Mouse (Mus musculus): ENCODE results near the gene Ap4b1. TPM values are rescaled to one million over a fixed set of nuclear protein-coding genes. Genes with fewer than 3 reads are reported as not detected.
A peak's percentile ranks its signal among the peaks of the same experiment; 100 is the strongest.
"Not testable (repeated sequence)": the region's sequence is repeated elsewhere in the genome, so short reads cannot be mapped to it uniquely, and the experiment has no call there.

The Ap4b1 gene
- total RNA-seq, 2 experiments from 2014 or later = 36.1 to 43.6 TPM

GRCm38 (mm10) chr3:103792566-103792965, 16.8 kb upstream of the Ap4b1 start:
- ATAC-seq (replicated peaks; ENCODE audit: low FRiP score, poor library complexity, severe bottlenecking) = no peak

GRCm38 (mm10) chr3:103796389-103796788, 12.9 kb upstream of the Ap4b1 start:
- ATAC-seq (replicated peaks; ENCODE audit: low FRiP score, poor library complexity, severe bottlenecking) = no peak

- ATAC-seq (replicated peaks; ENCODE audit: low FRiP score, poor library complexity, severe bottlenecking) = peak; percentile 89
These were observed 9.8 kb upstream of the Ap4b1 start for GRCm38 (mm10) chr3:103799507-103799906.

- peak; percentile 69 for ATAC-seq (replicated peaks; ENCODE audit: low FRiP score, poor library complexity, severe bottlenecking)
These were observed 7.4 kb upstream of the Ap4b1 start for GRCm38 (mm10) chr3:103801631-103802531.

- ATAC-seq (replicated peaks; ENCODE audit: low FRiP score, poor library complexity, severe bottlenecking) = no peak
These were observed 6.5 kb upstream of the Ap4b1 start for GRCm38 (mm10) chr3:103802861-103803260.

- no peak for ATAC-seq (replicated peaks; ENCODE audit: low FRiP score, poor library complexity, severe bottlenecking)
These were observed 3.6 kb upstream of the Ap4b1 start for GRCm38 (mm10) chr3:103805671-103806070.

- peak; percentile 41 for ATAC-seq (replicated peaks; ENCODE audit: low FRiP score, poor library complexity, severe bottlenecking)
These were observed 455 bp downstream of the Ap4b1 start for GRCm38 (mm10) chr3:103809799-103810150.

- ATAC-seq (replicated peaks; ENCODE audit: low FRiP score, poor library complexity, severe bottlenecking) = 0 out of 2 replicates have a peak, but pooled peaks have one; percentile 45
These were observed 1.6 kb downstream of the Ap4b1 start for GRCm38 (mm10) chr3:103810967-103811366.

GRCm38 (mm10) chr3:103827548-103827947, 18.2 kb downstream of the Ap4b1 start:
- ATAC-seq (replicated peaks; ENCODE audit: low FRiP score, poor library complexity, severe bottlenecking) = no peak

GRCm38 (mm10) chr3:103829036-103829435, 19.7 kb downstream of the Ap4b1 start:
- no peak for ATAC-seq (replicated peaks; ENCODE audit: low FRiP score, poor library complexity, severe bottlenecking)

GRCm38 (mm10) chr3:103830681-103831080, 21.4 kb downstream of the Ap4b1 start:
- ATAC-seq (replicated peaks; ENCODE audit: low FRiP score, poor library complexity, severe bottlenecking) = not testable (repeated sequence)

GRCm38 (mm10) chr3:103831146-103831545, 21.8 kb downstream of the Ap4b1 start:
- no peak for ATAC-seq (replicated peaks; ENCODE audit: low FRiP score, poor library complexity, severe bottlenecking)

- no peak for ATAC-seq (replicated peaks; ENCODE audit: low FRiP score, poor library complexity, severe bottlenecking)
These were observed 23.1 kb downstream of the Ap4b1 start, which contains the start of gene Bcl2l15 for GRCm38 (mm10) chr3:103832426-103832825. TSS of gene Bcl2l15 (plus strand) at chr3:103832601.

- ATAC-seq (replicated peaks; ENCODE audit: low FRiP score, poor library complexity, severe bottlenecking) = no peak
These were observed 24.7 kb downstream of the Ap4b1 start for GRCm38 (mm10) chr3:103834001-103834400.

GRCm38 (mm10) chr3:103835272-103835950, 26.1 kb downstream of the Ap4b1 start:
- no peak for ATAC-seq (replicated peaks; ENCODE audit: low FRiP score, poor library complexity, severe bottlenecking)

GRCm38 (mm10) chr3:103835951-103836310, 26.6 kb downstream of the Ap4b1 start:
- ATAC-seq (replicated peaks; ENCODE audit: low FRiP score, poor library complexity, severe bottlenecking) = no peak

GRCm38 (mm10) chr3:103836453-103836852, 27.1 kb downstream of the Ap4b1 start:
- ATAC-seq (replicated peaks; ENCODE audit: low FRiP score, poor library complexity, severe bottlenecking) = no peak

GRCm38 (mm10) chr3:103839711-103840110, 30.4 kb downstream of the Ap4b1 start:
- no peak for ATAC-seq (replicated peaks; ENCODE audit: low FRiP score, poor library complexity, severe bottlenecking)

GRCm38 (mm10) chr3:103840195-103840594, 30.9 kb downstream of the Ap4b1 start:
- ATAC-seq (replicated peaks; ENCODE audit: low FRiP score, poor library complexity, severe bottlenecking) = not testable (repeated sequence)

GRCm38 (mm10) chr3:103840946-103841345, 31.6 kb downstream of the Ap4b1 start:
- ATAC-seq (replicated peaks; ENCODE audit: low FRiP score, poor library complexity, severe bottlenecking) = not testable (repeated sequence)
